Mouse (Mus musculus) right cerebral cortex, postnatal 4 days (tissue): ENCODE data around the gene B4galt4.

ENCODE experiments used
- DNase-seq: peaks from one replicate; pipeline ENCODE4 v3.0.0-alpha.2; 2022

B4galt4 gene

GRCm38 (mm10) chr16:38729610-38730288 is 12.3 kb upstream of the B4galt4 start:
- no peak for DNase-seq

- no peak for DNase-seq
Measured at GRCm38 (mm10) chr16:38730921-38731320, 11.1 kb upstream of the B4galt4 start.

GRCm38 (mm10) chr16:38741204-38741903 is 710 bp upstream of the B4galt4 start:
- DNase-seq, result no peak

- peak; percentile 17 for DNase-seq
Measured at GRCm38 (mm10) chr16:38742659-38743131, 631 bp downstream of the B4galt4 start.

- DNase-seq, result no peak
Measured at GRCm38 (mm10) chr16:38743941-38744673, 2.0 kb downstream of the B4galt4 start.

DNA sequence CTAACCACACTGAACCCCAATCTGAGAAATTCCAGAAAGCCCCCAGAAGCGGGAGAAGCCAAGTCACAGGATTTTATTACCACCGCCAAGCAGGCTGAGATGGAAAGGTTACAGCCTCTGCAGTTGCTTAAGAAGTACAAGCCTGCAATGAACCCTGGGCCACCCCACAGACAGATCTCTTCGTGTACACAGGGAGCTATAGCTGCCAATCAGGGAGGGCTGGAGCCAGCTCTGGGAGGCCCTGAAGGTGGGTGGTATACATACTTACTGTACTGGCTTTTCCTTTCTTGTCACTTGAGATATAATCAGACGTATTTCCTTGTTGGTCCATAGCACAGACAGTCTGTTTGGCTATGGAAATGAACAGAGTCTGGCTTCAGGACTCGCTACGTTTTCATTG is 8.7 kb downstream of the B4galt4 start:
- DNase-seq, result no peak

DNA sequence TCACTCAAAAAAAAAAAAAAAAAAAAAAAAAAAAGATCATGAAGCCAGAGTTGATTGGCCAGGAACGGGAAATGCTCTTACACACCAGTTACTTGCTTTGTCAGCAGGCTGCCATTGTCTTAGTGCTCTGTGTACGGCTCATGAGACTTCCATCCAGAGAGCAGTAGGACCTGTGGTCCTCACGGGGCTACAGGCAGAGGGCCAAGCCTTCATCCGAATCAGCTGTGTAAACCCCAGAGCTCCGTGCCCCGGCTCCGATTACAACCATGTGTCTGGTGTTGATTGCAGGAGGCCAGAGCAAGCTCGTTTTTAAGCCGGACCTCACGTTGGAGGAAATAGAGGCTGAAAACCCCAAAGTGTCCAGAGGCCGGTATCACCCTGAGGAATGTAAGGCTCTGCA is 11.6 kb downstream of the B4galt4 start:
- no peak for DNase-seq

DNA sequence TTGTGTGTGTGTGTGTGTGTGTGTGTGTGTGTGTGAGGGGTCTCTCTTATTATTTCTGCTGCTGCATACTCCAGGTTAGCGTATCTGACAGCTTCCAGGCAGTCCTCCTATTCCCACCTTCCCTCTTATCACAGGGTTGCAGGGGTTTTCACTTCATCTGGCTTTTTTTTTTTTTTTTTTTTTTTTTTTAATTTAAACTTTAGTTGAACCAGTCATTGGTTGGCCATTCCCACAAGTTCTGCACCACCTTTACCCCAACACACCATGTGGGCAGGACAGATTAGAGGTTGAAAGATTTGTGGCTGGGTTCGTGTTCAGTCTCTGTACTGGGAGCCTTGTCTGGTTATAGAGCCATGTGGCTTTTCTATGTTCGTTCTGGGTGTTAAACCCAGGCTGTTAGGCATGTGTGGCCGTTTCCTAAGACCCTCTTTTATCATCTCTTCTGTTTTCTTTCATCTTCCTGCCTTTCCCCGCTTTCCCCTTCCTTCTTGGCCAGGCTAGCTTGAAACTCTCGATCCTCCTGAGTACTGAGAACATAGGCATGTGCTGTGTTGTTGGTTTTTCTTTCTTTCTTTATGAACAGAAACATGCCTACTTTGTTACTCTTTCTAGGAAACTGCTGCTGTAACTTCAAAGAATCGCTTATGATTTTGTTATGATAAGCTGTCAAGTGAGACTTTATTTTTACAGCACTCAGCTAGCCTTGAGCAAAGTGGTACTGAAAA is 13.6 kb downstream of the B4galt4 start:
- DNase-seq, result no peak

DNA sequence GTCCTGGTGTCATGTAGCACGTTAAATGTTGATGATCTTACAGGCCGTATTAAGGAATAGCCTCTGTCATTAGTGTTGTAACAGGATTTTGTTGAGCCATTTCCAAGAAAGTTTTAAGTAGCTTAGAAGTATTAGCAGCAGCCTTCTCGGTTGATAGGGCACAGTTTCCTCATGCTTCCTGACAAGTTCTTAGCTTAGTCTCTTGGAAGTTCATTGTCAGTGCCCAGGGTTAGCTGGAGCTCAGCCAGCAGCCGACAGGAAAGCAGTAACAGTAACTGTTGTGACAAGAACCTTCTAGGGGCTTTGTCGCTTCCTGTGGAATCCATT is 14.1 kb downstream of the B4galt4 start:
- DNase-seq, result no peak

GRCm38 (mm10) chr16:38756572-38756971 is 14.5 kb downstream of the B4galt4 start:
- no peak for DNase-seq

DNA sequence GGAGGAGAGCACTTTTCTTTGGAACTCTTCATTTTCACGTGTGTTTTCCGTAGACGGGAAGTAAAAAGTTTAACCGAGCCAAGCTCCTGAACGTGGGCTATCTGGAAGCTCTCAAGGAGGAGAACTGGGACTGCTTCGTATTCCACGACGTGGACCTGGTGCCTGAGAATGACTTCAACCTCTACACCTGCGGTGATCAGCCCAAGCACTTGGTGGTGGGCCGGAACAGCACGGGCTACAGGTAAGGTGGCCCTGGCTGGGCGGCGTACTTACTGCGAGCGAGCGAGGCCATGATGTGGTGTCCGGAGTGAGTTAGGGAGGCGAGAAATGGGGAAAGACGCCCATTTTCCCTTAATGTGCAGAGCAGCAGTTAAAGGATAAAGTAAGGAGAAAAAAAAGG is 15.6 kb downstream of the B4galt4 start:
- DNase-seq, result no peak

- DNase-seq, result no peak
Measured at GRCm38 (mm10) chr16:38758104-38758861, 16.2 kb downstream of the B4galt4 start.

- no peak for DNase-seq
Measured at GRCm38 (mm10) chr16:38760239-38760638, 18.2 kb downstream of the B4galt4 start.

- no peak for DNase-seq
Measured at GRCm38 (mm10) chr16:38760834-38761375, 18.8 kb downstream of the B4galt4 start.

DNA sequence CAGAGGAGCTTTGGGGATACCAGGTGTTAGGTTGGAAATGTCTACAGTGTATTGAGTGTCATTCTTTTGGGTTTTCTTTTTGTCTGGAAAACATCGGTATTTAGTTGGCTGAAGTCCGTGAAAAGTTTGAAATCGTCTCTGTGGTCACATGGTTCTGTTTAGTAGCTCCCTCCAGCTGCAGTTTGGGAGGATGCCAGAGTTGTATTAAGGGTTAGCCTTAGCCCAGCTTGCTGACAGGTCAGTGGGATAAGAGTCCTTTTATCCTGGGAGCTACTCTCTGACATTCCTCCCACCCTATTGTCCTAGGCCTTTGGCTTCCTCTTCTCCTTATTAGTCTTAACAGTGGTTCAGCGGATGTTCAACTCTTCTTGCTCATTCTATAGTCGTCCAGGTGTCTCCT is 19.9 kb downstream of the B4galt4 start:
- no peak for DNase-seq

DNA sequence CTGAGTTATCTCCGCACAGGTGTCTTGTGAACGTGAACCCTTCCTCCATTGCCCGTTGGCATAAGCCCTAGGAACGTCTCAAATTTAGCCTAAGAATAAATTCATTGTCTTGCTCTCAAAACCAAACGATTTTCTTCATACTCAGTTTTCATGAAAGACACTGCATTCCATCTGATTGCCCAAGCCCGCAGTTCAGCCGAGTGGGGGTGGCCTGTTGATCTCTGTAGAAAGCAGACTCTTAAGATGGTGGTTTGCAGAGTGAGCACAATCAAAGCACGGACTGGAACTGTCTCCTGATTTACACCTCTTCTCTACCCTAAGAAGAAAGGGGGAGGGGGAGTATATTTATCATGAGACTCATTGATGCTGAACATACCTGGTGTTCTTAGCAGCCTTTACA is 20.3 kb downstream of the B4galt4 start:
- DNase-seq, result no peak

- no peak for DNase-seq
Measured at GRCm38 (mm10) chr16:38763508-38763907, 21.4 kb downstream of the B4galt4 start.

GRCm38 (mm10) chr16:38766671-38767070 is 24.6 kb downstream of the B4galt4 start:
- DNase-seq, result no peak

DNA sequence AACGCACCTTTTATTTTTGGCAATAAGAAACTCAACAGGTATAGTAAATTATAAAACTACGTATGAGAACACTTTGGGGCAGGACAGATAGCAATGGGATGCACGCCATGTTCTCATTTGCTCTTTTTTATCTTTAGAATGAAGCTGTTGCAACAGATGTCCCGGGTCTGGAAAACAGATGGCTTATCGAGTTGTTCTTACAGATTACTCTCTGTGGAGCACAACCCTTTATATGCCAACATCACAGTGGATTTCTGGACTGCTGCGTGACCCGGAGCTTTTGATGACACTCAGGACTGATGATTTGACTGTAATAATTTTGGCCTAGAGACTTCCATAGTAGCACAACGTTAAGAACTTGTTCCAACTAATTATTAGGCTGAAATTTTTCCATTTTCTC is 25.7 kb downstream of the B4galt4 start:
- DNase-seq, result no peak

DNA sequence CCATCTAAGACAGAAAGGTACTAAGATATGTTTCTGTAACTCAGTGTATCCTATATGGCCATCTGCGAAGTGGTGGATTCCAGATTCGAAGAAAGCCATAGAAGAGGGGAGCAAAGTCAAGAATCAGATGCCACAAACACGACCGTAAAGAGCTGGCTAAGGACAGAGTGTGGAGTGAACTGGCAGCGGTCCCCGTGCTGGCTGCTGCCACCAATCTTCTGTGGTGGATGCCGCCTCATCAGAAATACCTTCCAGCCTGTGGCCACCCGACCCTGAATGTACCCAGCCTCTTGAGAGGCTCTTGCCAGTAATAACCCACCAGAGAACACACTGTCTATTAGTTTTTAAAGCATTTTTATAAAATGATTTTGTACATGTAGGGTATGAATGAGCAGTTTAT is 26.3 kb downstream of the B4galt4 start:
- DNase-seq, result no peak

DNA sequence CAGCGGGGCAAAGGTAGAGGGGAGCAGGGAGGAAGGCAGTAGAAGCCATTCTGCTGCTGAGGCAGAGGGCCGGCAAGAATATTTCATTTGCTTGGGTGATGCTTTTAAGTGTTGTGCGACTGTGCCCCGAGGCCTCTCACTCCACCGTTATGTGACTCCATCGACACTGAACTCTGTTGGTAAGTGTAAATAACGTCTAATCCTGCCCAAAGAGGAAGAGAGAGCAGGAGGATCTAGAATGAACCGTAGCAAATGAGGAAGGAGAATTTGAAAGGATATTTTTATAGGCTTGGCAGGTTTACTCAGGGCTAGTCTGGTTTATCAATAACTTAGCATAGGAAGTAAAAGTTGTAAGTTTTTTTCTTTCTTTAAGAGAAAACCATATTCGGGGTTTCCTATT is 27.5 kb downstream of the B4galt4 start:
- no peak for DNase-seq

- no peak for DNase-seq
Measured at GRCm38 (mm10) chr16:38771145-38771544, 29.1 kb downstream of the B4galt4 start.
